Mouse (Mus musculus) bone marrow, adult 2 months (tissue): ENCODE data around the gene Eif4a3.

Experiments
- CTCF ChIP-seq: fragments of 200-500 bp; IDR thresholded peaks from 2 replicates; pipeline ENCODE4 v1.5.1; 2011; ENCODE audit warnings: low read length, control low read depth; ENCODE audit not compliant: control insufficient read depth, insufficient read depth
- POLR2A ChIP-seq: fragments of 200-500 bp; IDR thresholded peaks from 2 replicates; pipeline ENCODE4 v1.6.1; 2011; ENCODE audit warnings: low read depth, mild to moderate bottlenecking, control low read depth, low read length, borderline replicate concordance; ENCODE audit not compliant: control insufficient read depth

DNA sequence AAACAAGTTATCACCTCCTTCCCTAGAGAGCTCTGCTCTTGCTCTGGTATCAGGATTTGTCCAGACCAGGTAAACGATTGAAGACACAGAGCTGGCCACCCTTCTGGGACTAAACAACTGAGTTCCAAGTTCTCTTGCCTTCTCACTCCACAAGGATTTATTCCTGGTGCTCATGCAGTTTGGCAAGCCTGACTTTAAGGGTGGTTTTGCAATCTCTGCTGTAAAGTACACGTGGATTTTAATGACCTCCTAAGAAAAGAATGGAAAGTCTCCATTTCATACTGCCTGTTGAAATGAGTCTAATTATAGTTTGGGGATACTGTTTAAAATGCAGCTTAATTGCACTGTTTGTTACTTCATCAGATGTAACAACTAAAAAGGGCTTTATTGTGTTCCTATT lies 1.1 kb upstream of the Eif4a3 start:
- no peak for TF ChIP-seq CTCF
- TF ChIP-seq POLR2A: no peak
